Mouse (Mus musculus) kidney, embryonic 14.5 days (tissue): Measurements from ENCODE around the gene Prep. TPM values are rescaled to one million over a fixed set of nuclear protein-coding genes. Genes with fewer than 3 reads are reported as not detected.

Experiments
- ATAC-seq: fragments of 200-750 bp; cut with Nextera tagmentation; 2 replicates; pipeline ENCODE4 v1.8.0; 2017; ENCODE audit warnings: moderate number of reproducible peaks, mild to moderate bottlenecking, moderate TSS enrichment, moderate library complexity; ENCODE audit not compliant: low FRiP score, low TSS enrichment
- H3K27ac ChIP-seq: fragments of 300-500 bp; sonication (generic); 2 replicates; pipeline ENCODE4 v1.5.1; 2014; ENCODE audit warnings: low read depth, mild to moderate bottlenecking, low read length, moderate library complexity, mixed read lengths
- H3K27me3 ChIP-seq: fragments of 300-500 bp; sonication (generic); 2 replicates; pipeline ENCODE4 v1.6.1; 2014; ENCODE audit warnings: mild to moderate bottlenecking, low read length; ENCODE audit not compliant: control insufficient read depth, insufficient read depth
- H3K36me3 ChIP-seq: fragments of 300-500 bp; sonication (generic); 2 replicates; pipeline ENCODE4 v1.6.1; 2014; ENCODE audit warnings: low read length, mixed read lengths; ENCODE audit not compliant: control insufficient read depth, insufficient read depth
- H3K4me1 ChIP-seq: fragments of 300-500 bp; sonication (generic); 2 replicates; pipeline ENCODE4 v1.6.1; 2014; ENCODE audit warnings: low read length, mixed read lengths; ENCODE audit not compliant: control insufficient read depth, insufficient read depth
- H3K4me2 ChIP-seq: fragments of 300-500 bp; sonication (generic); replicated peaks from 2 replicates; pipeline ENCODE4 v1.6.1; 2014; ENCODE audit warnings: low read depth, mild to moderate bottlenecking, low read length
- H3K4me3 ChIP-seq: fragments of 300-500 bp; sonication (generic); 2 replicates; pipeline ENCODE4 v1.5.1; 2014; ENCODE audit warnings: mild to moderate bottlenecking, low read length
- H3K9ac ChIP-seq: fragments of 300-500 bp; sonication (generic); 2 replicates; pipeline ENCODE4 v1.6.1; 2014; ENCODE audit warnings: low read depth, mild to moderate bottlenecking, low read length, moderate library complexity
- H3K9me3 ChIP-seq: fragments of 300-500 bp; sonication (generic); 2 replicates; pipeline ENCODE4 v1.6.1; 2016; ENCODE audit warnings: low read length; ENCODE audit not compliant: control insufficient read depth
- WGBS: fragments of 180-500 bp; shearing (Covaris S2); extraction: QIAGEN DNeasy Blood & Tissue Kit; methylation state at CpG from one replicate; pipeline ENCODE4 v1.1.7; 2014; 5-methylcytosine and 5-hydroxymethylcytosine counted together
- polyA plus RNA-seq: library from polyadenylated mRNA; unstranded; fragments of >200 nt; fragmentation: Nextera tagmentation; extraction: Ambion mirVana; gene quantifications from 2 replicates; pipeline ENCODE4 v1.2.1, GENCODE M21; 2014

Prep gene
- polyA plus RNA-seq, 1 experiment from 2014 or later: 23.8 TPM

DNA sequence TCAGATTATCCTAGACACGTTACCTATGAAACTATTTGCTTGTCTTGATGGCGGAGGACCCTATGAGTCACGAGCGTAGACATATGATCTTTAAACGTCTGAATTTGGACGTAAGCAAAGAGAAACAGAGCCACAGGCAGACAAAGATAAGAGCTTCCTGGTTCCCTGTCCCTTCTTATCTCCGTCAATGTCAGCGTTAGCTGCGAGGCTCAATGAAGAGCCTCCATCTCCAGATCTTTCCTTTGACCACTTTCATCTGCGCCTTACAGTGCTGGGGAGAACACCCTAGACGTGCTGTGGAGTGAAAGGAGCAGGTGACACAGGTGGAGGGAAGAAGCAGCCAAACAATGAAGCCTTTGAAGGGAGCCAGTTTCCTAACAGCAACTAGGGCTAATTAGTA, 18.8 kb upstream of the Prep start:
- Histone ChIP-seq H3K36me3 (no peaks in the 10 kb centered on the region), H3K4me3 (no peak overlapping the region), H3K4me1 (no peaks in the 10 kb centered on the region), H3K4me2 (no peak overlapping the region), H3K9me3 (no peaks in the 10 kb centered on the region), H3K9ac (no peak overlapping the region), H3K27ac (no peak overlapping the region), H3K27me3 (no peaks in the 10 kb centered on the region)
- 68% methylated on average over 11 of the region's 11 CpGs for WGBS
- ATAC-seq: no peak

DNA sequence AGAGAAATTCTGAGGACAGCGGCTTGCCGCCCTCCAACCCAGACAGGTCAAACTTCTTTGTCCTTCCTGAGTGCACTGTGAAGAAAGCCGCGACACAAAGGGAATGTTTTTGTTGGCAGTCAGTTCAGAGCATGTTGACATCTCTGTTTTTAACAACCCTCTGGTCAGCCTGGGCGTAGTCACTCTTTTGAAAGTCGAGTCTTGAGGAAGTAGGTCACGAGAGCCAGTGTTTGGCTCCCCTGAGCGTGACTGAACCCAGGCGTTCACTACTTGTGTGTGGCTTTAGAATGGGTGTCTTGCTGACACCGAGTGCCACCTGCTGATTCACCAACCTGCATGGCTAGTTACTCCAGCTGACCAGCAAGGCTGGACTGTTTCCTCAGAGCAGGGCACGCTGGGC, 18.4 kb upstream of the Prep start:
- Histone ChIP-seq H3K9me3 (no peaks in the 10 kb centered on the region), H3K4me3 (no peak overlapping the region), H3K9ac (no peak overlapping the region), H3K27ac (no peak overlapping the region), H3K36me3 (no peaks in the 10 kb centered on the region), H3K27me3 (no peaks in the 10 kb centered on the region), H3K4me2 (no peak overlapping the region), H3K4me1 (no peaks in the 10 kb centered on the region)
- 36% methylated on average over 11 of the region's 11 CpGs for WGBS
- no peak for ATAC-seq

DNA sequence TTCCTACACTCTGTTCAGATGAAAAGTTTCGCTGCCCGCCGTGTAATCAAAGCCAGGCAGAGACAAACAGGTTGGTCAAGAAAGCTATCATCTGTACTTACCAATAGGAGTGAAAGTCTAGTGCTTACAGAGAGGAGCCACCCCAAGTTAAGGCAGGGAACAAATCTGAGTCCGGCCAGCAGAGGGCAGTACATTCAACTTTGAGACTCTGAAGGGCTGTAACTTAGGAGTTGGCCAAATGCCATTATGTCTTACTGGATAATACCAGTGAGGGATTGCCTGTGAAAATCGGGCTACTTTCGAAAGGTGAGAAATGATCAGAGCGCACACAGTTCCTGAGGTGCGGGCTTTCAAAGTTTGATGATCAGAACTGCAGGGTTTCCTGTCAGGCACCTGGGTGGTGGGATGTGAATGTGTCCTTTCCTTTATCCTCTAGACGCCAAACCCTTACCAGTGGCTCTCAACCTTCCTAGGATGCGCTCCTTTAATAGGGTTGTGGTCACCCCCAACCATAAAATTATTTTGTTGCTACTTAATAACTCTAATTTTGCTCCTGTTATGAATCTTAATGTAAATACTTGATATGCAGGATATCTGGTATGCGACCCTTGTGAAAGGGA, 15.8 kb upstream of the Prep start:
- ATAC-seq: peak; percentile 68; the same call in 1 of the 2 replicates
- no peak overlapping the region for H3K27ac ChIP-seq
- H3K36me3 ChIP-seq: no peaks in the 10 kb centered on the region
- no peak overlapping the region for H3K4me2 ChIP-seq
- no peaks in the 10 kb centered on the region for H3K27me3 ChIP-seq
- no peak overlapping the region for H3K9ac ChIP-seq
- H3K9me3 ChIP-seq: no peaks in the 10 kb centered on the region
- 59% methylated on average over 11 of the region's 11 CpGs for WGBS
- no peaks in the 10 kb centered on the region for H3K4me1 ChIP-seq
- H3K4me3 ChIP-seq: no peak overlapping the region

DNA sequence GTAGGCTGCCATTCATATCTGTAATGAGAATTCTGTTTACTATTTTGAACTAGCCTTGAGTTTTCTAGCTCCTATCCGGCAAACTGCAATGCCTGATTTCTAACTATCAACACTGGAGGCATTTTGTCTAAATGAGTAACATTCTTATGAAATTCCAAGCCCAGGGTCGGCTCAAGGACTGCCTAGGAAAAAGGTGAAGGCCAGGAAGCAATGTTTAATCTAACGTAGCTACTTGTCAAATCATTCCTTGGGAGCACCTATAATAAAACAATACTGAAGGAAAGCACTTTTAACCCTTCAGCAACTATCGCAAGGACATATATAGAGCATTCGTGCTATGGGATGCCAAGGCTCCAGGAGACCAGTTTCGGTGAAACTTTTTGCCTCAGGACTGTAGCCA, 8.6 kb upstream of the Prep start:
- Histone ChIP-seq H3K9me3 (no peaks in the 10 kb centered on the region), H3K4me1 (no peaks in the 10 kb centered on the region), H3K27ac (no peak overlapping the region), H3K36me3 (no peaks in the 10 kb centered on the region), H3K27me3 (no peaks in the 10 kb centered on the region), H3K4me2 (no peak overlapping the region), H3K9ac (no peak overlapping the region), H3K4me3 (no peak overlapping the region)
- ATAC-seq: no peak
- 91% methylated on average over 6 of the region's 6 CpGs for WGBS

DNA sequence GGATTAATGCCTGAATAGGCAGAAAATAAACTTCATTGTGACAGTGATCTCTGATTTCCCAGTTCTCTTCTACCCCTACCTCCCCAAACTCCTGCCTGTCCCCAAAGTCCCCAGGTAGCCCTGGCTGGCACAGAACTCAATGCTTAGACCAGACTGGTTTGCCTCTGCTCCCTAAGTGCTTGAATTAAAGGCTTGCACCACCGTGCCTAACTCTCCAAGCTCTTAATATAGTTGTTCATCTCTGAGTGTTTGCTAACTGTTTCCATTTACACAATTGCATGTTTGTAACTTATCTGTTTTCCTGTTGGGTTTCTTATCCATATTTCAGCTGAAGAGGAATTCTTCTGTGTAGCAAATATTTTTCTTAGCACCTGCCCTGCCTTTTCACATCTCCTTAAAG, 6.2 kb upstream of the Prep start:
- 82% methylated on average over 1 of the region's 1 CpGs for WGBS
- H3K4me2 ChIP-seq: no peak overlapping the region

DNA sequence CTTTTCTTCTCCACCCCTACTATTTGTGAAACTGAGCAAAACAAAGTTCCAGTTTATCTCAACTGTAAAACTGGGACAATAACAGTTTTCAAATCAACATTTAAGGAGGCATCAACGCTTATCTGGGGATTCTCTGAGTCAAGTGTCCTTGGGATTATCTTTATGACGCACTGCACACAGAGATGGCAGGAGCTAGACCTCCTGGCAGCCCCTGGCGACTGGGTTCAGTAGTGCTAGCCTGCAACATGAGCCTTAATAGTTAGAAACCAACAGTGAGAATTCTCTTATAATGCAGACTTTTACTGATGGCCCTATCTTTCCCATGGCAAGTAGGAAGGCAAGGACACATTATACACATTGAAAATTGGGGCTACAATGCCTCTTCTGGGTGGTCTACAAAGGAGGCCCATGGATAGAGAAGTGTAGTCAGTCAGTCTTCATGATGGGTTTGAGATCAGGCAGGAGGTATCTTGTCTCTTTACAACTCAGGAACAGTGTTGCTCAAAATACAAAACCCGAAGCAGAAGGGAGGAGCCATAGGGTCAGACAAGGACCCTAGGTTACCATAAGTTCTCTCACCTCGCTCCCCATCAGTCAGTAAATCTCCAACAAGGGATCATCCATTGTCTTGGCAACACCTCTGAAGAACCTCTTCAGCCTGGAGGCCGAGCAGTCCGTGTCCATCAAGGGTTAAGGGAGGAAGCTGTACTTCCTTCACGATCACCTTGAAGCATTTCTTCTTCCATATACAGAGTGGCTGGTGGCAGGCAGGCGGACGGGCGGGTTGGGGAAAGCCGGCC, 672 bp upstream of the Prep start:
- H3K27me3 ChIP-seq: no peaks in the 10 kb centered on the region
- ATAC-seq: peak; percentile 39
- 14% methylated on average over 12 of the region's 12 CpGs for WGBS

More for the DNA sequence above, 6.2 kb upstream of the Prep start:
- no peaks in the 10 kb centered on the region for H3K9me3 ChIP-seq
- ATAC-seq: no peak
- H3K4me1 ChIP-seq: 0 out of 2 replicates have a peak, but pooled peaks cover under 1% of the 10 kb centered on the region
- no peak overlapping the region for H3K9ac ChIP-seq
- no peaks in the 10 kb centered on the region for H3K27me3 ChIP-seq
- H3K4me3 ChIP-seq: no peak overlapping the region
- no peak overlapping the region for H3K27ac ChIP-seq
- H3K36me3 ChIP-seq: no peaks in the 10 kb centered on the region

DNA sequence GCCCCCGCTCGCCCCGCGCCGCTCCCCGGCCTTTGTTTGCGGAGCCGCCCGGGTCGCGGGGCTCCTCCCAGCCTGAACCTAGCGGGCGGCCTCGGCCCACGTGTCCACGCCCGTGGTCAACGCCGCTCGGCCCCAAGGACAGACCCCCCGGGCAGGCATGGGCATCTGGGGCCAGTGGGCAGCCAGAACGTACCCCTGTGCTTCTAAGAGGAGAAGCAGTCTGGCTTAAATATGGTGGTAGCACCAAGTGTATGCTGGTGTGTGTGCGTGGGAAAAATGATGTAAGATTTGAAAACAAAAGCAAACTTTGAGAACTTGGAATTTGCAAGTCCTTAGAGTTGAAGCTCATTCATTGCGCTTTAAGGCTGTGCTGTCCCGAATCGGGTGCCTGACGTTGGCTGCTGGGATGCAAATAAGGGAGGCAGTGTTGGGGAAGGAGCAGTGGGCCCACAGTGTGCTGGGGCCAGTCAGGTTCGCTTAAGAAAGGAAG, 478 bp downstream of the Prep start:
- under 1% methylated on average over 28 of the region's 28 CpGs for WGBS
- Histone ChIP-seq H3K4me3 (peak overlapping the region; percentile 59), H3K4me1 (peaks cover 22% of the 10 kb centered on the region; the same call in 1 of the 2 replicates), H3K27me3 (no peaks in the 10 kb centered on the region), H3K4me2 (peak overlapping the region; percentile 53), H3K9ac (peak overlapping the region; percentile 68), H3K27ac (peak overlapping the region; percentile 38; the same call in 1 of the 2 replicates), H3K36me3 (peaks cover 3% of the 10 kb centered on the region; the same call in 1 of the 2 replicates), H3K9me3 (no peaks in the 10 kb centered on the region)
- ATAC-seq: peak; percentile 69

More for the DNA sequence above, 672 bp upstream of the Prep start:
- peak overlapping the region; percentile 59 for H3K4me3 ChIP-seq
- peak overlapping the region; percentile 53 for H3K4me2 ChIP-seq
- no peaks in the 10 kb centered on the region for H3K36me3 ChIP-seq
- H3K27ac ChIP-seq: no peak overlapping the region
- H3K9ac ChIP-seq: peak overlapping the region; percentile 68
- no peaks in the 10 kb centered on the region for H3K9me3 ChIP-seq
- H3K4me1 ChIP-seq: peaks cover 22% of the 10 kb centered on the region; the same call in 1 of the 2 replicates

DNA sequence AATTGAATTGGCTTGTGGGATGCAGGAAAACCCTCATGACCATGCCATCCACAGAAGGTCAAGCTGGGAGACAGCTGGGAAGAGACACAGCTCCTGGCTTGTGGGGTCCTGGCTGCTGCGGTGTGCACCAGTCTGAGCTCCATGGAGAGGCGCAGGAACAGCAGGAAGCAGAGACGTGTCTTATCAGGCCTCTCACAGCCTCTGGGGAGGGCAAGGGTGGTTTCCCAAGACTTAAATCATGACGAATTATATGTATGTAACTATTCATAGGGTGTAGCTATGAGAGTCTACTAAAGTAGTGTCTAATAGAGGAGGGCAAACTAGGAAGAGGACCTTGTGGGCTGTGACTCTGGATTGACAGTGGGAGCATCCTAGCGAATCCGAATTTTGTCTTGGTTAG, 2.6 kb downstream of the Prep start:
- H3K27me3 ChIP-seq: no peaks in the 10 kb centered on the region
- H3K9me3 ChIP-seq: no peaks in the 10 kb centered on the region
- H3K36me3 ChIP-seq: peaks cover 17% of the 10 kb centered on the region
- H3K4me2 ChIP-seq: no peak overlapping the region
- ATAC-seq: no peak
- no peak overlapping the region for H3K27ac ChIP-seq
- no peak overlapping the region for H3K9ac ChIP-seq
- 78% methylated on average over 6 of the region's 6 CpGs for WGBS
- no peak overlapping the region for H3K4me3 ChIP-seq
- H3K4me1 ChIP-seq: peaks cover 22% of the 10 kb centered on the region; the same call in 1 of the 2 replicates

DNA sequence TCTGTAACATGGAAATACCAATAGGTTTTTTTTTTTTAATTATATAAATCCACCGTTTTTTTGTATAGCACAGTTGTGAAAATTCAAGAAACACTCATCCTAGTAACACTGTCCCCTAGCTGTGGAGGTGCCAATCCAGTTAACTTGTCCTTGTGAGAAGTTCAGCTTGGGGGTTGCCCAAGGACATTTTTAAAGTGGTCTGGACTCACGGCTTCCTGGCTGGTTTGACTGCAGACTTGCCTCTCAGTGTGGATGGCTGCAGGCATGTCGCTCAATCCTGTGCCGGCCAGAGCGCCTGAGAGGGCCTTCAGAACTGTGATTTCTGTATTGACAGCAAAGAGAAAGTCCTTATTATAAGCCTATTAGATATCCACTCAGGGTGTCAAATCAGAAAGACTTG, 3.4 kb downstream of the Prep start:
- peaks cover 22% of the 10 kb centered on the region; the same call in 1 of the 2 replicates for H3K4me1 ChIP-seq
- no peak overlapping the region for H3K4me2 ChIP-seq
- H3K36me3 ChIP-seq: peaks cover 17% of the 10 kb centered on the region
- no peak overlapping the region for H3K27ac ChIP-seq
- no peak overlapping the region for H3K4me3 ChIP-seq
- H3K9me3 ChIP-seq: no peaks in the 10 kb centered on the region
- H3K27me3 ChIP-seq: no peaks in the 10 kb centered on the region
- no peak overlapping the region for H3K9ac ChIP-seq
- 82% methylated on average over 5 of the region's 5 CpGs for WGBS
- ATAC-seq: no peak
